Mouse (Mus musculus) limb, embryonic 10.5 days (tissue): ENCODE results near the gene Calr. TPM values are rescaled to one million over a fixed set of nuclear protein-coding genes. Genes with fewer than 3 reads are reported as not detected.

Experiments used
- DNase-seq: peaks from one replicate; pipeline ENCODE4 v3.0.0-alpha.2; 2017; ENCODE audit warnings: low spot score
- H3K27ac ChIP-seq: fragments of 300-500 bp; sonication (generic); 2 replicates; pipeline ENCODE4 v1.5.1; 2016; ENCODE audit warnings: mild to moderate bottlenecking
- H3K27me3 ChIP-seq: fragments of 300-500 bp; sonication (generic); 2 replicates; pipeline ENCODE4 v1.6.1; 2016; ENCODE audit warnings: low read depth, mild to moderate bottlenecking; ENCODE audit not compliant: poor library complexity, severe bottlenecking
- H3K36me3 ChIP-seq: fragments of 300-500 bp; sonication (generic); 2 replicates; pipeline ENCODE4 v1.6.1; 2016; ENCODE audit warnings: mild to moderate bottlenecking, moderate library complexity
- H3K4me1 ChIP-seq: fragments of 300-500 bp; sonication (generic); 2 replicates; pipeline ENCODE4 v1.6.1; 2016
- H3K4me3 ChIP-seq: fragments of 300-500 bp; sonication (generic); 2 replicates; pipeline ENCODE4 v1.5.1; 2016; ENCODE audit warnings: mild to moderate bottlenecking, moderate library complexity
- H3K9me3 ChIP-seq: fragments of 300-500 bp; sonication (generic); replicated peaks from 2 replicates; pipeline ENCODE4 v1.6.1; 2016; ENCODE audit warnings: mild to moderate bottlenecking
- WGBS: fragments of 180-500 bp; shearing (Covaris S2); methylation state at CpG from one replicate; pipeline ENCODE4 v1.1.7; 2016; 5-methylcytosine and 5-hydroxymethylcytosine counted together
- polyA plus RNA-seq: library from polyadenylated mRNA; unstranded; fragments of >200 nt; fragmentation: Nextera tagmentation; extraction: Ambion mirVana; gene quantifications from 2 replicates; pipeline ENCODE4 v1.2.1, GENCODE M21; 2016

The Calr gene
- 820 and 843 TPM in 2 replicates for polyA plus RNA-seq

DNA sequence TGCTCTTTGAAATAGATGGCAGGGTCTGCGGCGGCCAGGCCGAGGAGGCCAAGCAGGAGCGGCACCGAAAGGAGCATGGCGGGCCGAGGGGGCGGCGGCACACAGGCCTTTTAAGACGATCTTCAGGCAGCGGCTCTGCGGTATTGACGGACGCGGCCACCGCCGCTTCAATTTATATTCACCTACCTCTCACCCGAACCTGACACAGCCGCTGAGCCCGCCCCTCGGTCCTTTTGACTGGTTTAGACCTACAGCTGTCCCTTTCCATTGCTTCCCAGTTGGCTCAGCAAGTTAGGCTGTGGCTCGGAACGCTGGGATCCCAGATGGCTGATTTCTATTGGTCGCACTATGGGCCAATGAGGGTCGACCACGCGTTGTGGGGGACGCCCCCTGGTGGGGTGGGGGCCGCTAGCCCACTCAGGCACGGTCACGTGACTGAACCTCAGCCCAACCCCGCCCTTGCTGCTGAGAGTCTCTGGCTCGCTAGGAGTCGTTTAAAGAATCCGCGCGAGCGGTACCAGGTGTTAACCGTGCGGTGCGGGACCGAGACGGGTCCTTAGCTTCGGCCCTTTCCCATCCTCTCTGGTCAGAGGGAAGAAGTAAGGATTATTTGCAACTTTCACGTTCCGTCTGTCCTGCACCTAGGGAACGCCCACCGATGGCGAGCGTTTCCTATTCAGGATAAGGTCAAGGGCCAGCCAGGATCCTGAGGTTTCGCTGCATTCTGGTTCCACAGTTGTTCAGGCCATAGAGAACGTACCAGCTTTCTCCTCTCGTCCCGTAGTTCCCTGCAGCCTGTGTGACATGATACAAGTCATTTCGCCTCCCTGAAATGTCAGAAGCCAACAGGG lies at the start of gene Calr:
Calr (minus strand) TSS at position 213 of the 851 bp plus-strand sequence.
- DNase-seq, result peak; percentile 99
- Histone ChIP-seq H3K4me1 (peaks cover 39% of the 10 kb centered on the region), H3K9me3 (no peaks in the 10 kb centered on the region), H3K27ac (peak within 1 kb of the TSS; percentile 94), H3K36me3 (peaks cover 42% of the 10 kb centered on the region), H3K4me3 (peak within 1 kb of the TSS; percentile 95), H3K27me3 (no peaks in the 10 kb centered on the region)
- under 1% methylated on average over 55 of the region's 55 CpGs for WGBS

DNA sequence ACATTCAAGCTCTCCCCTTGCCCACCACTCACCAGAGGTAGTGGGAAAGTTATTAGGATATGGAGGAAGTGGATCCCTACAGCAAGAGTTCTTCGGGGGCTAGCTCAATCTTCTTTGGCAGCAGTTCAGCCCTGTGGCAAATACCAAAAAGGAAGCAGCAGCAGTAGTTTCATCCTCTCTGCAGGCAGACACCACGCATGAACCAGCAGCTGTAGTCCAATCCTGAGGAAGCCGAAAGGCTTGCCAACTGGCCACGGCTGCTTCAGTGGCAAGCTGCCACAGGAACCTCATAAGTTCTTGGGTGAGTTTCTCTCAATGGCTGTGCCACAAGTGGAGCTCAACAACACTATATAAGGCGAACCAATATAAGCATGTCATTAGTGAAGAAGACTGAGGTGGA lies 49.2 kb upstream of the Calr start:
- Histone ChIP-seq H3K4me1 (peaks cover 21% of the 10 kb centered on the region), H3K27me3 (peaks cover 11% of the 10 kb centered on the region), H3K36me3 (peaks cover 12% of the 10 kb centered on the region), H3K27ac (no peak overlapping the region), H3K4me3 (no peak overlapping the region), H3K9me3 (no peaks in the 10 kb centered on the region)
- 83% methylated on average over 5 of the region's 5 CpGs for WGBS
- no peak for DNase-seq

DNA sequence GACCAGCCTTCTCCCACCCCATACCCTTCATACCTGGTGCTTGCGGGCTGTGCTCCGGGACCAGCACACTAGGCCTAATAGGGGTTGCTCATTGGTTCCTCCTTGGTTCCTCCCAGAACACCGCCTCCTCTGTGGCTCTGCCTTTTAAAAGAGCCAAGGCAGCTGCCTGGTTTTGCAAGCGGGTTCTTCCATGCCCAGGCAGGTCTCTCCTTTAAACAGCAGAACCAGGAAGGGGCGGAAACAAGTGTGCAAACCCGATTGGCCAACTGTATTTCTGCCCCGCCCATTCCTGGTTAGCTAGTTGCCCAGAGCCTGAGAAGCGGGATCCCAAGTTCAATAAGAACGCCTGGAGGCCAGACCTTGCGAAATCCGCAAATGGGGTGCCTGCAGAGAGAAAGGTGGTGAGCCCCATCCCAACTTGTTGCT lies 47.0 kb upstream of the Calr start, which contains the start of gene Gcdh:
Gcdh (minus strand) TSS at position 213 of the 426 bp plus-strand sequence.
- peaks cover 21% of the 10 kb centered on the region for H3K4me1 ChIP-seq
- under 1% methylated on average over 11 of the region's 11 CpGs for WGBS
- H3K27ac ChIP-seq, result peak within 1 kb of the TSS; percentile 81
- no peaks in the 10 kb centered on the region for H3K9me3 ChIP-seq
- peak; percentile 86 for DNase-seq
- H3K4me3 ChIP-seq, result peak within 1 kb of the TSS; percentile 83
- no peaks in the 10 kb centered on the region for H3K27me3 ChIP-seq
- H3K36me3 ChIP-seq, result peaks cover 31% of the 10 kb centered on the region

DNA sequence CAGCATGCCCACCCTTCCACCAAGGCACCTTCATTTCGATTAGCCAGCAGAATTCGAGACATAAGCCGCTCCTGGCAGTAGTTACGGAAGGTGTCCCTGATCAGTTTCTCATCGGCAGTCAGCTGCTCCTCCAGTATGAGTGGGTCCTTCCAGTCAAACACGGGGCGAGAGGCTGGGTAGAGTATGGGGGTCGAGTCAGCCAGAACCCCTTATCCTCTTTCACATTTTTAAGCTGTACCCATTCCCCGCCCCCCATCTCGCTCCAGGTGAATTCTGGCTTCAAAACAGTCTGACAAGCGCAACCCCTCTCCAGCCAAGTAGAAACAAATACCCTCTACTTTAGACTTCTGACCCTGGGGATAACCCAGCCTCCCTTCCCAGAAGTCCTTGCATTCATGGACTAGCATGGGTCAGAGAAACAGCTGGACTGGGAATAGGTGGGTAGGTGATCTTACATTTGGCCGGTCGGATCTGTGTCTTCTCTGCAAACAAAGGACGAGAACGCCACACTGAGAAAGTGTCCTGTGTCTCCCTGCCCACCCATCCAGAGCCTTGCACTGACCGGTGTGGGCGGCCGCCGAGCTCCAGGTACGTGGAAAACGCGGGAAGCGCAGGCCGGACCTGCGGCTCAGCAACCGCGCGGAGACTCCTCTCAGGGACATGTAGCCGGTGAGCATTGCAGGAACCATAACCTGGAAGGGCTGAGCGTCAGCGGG lies 46.4 kb upstream of the Calr start:
- Histone ChIP-seq H3K27ac (peak overlapping the region; percentile 81), H3K27me3 (no peaks in the 10 kb centered on the region), H3K9me3 (no peaks in the 10 kb centered on the region), H3K36me3 (peaks cover 37% of the 10 kb centered on the region), H3K4me3 (peak overlapping the region; percentile 83), H3K4me1 (peaks cover 21% of the 10 kb centered on the region)
- DNase-seq, result no peak
- 13% methylated on average over 31 of the region's 31 CpGs for WGBS

DNA sequence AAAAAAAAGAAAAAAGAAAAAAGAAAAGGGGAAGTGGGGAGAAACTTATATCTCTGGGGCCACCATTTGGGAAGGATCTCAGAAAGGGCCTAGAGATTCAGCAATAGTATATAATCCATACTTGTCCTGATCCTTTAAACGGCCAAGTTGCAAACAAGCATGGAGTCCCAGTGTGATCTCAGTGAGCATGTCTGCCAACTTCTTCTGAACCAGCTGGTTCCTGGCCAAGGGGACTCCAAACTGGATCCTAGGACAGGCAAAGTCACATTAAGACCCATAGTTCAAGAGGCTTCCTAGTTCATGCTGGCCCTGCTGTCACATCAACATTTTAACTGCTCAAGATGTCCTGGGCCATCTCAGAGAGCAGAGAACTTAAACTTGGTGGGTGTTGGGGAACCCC lies 42.4 kb upstream of the Calr start:
- H3K27ac ChIP-seq, result no peak overlapping the region

DNA sequence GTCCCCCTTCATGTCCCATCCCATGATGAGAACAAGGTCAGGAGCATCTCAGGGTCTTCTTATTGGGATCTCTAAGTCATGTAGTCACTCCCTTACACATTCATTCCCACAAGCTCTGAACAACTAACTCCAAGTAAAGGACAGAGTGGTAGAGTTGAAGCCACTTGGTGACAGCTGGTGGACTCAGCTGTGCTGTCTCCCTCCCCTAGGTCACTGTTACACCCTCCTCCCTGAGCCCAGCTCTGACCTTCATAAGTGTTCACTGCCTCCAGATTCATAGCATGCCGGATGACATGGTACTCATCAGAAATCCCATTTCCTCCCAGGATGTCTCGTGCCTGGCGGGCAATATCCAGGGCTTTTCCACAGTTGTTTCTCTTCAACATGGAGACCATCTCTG lies 41.5 kb upstream of the Calr start:
- 96% methylated on average over 3 of the region's 3 CpGs for WGBS
- Histone ChIP-seq H3K9me3 (no peaks in the 10 kb centered on the region), H3K27ac (no peak overlapping the region), H3K27me3 (no peaks in the 10 kb centered on the region), H3K4me1 (peaks cover 10% of the 10 kb centered on the region), H3K36me3 (peaks cover 79% of the 10 kb centered on the region), H3K4me3 (no peak overlapping the region)
- DNase-seq, result no peak

More for the DNA sequence above, 42.4 kb upstream of the Calr start:
- no peaks in the 10 kb centered on the region for H3K27me3 ChIP-seq
- peaks cover 15% of the 10 kb centered on the region for H3K4me1 ChIP-seq
- H3K36me3 ChIP-seq, result peaks cover 73% of the 10 kb centered on the region
- no peak overlapping the region for H3K4me3 ChIP-seq
- WGBS, result 92% methylated on average over 1 of the region's 1 CpGs
- H3K9me3 ChIP-seq, result no peaks in the 10 kb centered on the region
- DNase-seq, result no peak

DNA sequence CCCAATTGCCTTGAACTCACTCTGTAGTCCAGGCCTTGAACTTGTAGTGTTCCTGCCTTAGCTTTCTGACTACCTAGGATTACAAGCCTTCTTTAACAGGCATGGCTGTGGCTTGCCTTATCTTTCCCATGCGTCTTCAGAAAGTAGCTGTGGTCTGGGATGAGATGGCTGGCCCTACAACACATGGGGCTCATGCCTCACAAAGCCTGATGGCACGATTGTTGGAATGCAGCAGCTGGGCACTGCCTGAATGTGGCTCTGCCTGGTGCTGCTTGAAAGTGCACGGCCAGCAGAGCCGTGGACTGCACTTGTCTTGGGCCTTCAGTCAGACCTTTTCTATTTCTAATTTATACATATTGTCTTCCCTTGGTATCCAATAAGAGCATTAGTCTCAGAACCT lies 38.0 kb upstream of the Calr start:
- Histone ChIP-seq H3K4me1 (no peaks in the 10 kb centered on the region), H3K27ac (no peak overlapping the region), H3K36me3 (peaks cover 59% of the 10 kb centered on the region), H3K9me3 (no peaks in the 10 kb centered on the region), H3K4me3 (no peak overlapping the region), H3K27me3 (no peaks in the 10 kb centered on the region)
- WGBS, result 88% methylated on average over 4 of the region's 4 CpGs
- no peak for DNase-seq

DNA sequence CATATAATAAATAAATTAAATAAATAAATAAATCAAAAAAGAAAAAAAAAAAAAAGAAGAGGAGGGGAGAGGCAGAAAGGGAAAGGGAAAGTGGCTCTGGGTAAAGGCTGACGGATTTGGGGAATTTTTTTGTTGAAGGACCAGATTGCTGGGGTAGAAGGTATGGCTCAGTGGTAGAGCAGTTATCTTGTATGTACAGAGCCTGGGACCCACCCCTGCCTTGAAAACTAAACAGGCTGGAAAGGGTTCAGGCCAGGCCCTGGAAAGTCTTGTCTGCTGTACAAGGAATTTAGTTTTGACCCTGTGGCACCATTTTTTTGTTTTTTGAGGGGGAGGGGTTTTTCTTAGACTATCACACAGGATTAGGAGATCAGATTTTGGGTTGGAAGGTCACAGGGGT lies 32.2 kb upstream of the Calr start:
- Histone ChIP-seq H3K9me3 (no peaks in the 10 kb centered on the region), H3K27ac (no peak overlapping the region), H3K27me3 (no peaks in the 10 kb centered on the region), H3K4me1 (no peaks in the 10 kb centered on the region), H3K36me3 (peaks cover 7% of the 10 kb centered on the region), H3K4me3 (no peak overlapping the region)
- no peak for DNase-seq
- WGBS, result 92% methylated on average over 1 of the region's 1 CpGs

DNA sequence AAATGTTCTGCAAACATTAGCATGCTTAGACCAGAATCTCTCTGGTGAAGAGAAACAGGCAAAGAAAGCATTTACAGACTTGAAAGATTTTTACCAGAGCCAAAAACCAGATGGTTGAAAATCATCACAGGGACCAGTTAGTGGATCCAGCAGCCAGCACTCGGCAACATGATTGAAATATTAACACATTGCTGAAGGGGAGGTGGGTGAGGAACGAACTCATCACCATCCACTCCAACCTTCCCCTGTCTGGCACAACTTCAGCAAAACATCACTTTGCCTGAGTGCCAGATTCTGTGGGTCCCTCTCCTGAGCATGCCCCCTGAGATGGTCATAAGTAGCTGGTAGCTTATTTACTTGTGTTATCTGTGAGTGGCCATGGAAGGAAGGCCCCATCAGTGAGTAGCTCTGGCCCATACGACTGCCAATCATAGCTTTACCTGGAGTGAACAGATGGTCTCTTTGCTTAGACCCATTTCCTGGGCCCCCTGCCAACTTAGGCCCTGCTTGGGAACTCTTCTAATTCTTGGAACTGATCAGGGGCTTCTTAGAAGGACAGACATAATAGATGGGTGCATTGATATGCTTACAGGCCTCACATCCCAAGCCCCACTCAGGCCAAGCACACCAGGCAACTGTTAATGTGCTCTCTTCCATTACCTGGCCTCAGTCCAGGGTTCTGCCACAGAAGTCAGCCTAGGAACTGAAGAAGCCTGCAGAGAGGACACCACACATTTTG lies 30.7 kb upstream of the Calr start:
- Histone ChIP-seq H3K36me3 (no peaks in the 10 kb centered on the region; the same call in 1 of the 2 replicates), H3K4me1 (peaks cover 6% of the 10 kb centered on the region), H3K27ac (no peak overlapping the region), H3K4me3 (no peak overlapping the region), H3K9me3 (no peaks in the 10 kb centered on the region), H3K27me3 (peaks cover 7% of the 10 kb centered on the region)
- WGBS, result 86% methylated on average over 3 of the region's 3 CpGs
- DNase-seq, result no peak

DNA sequence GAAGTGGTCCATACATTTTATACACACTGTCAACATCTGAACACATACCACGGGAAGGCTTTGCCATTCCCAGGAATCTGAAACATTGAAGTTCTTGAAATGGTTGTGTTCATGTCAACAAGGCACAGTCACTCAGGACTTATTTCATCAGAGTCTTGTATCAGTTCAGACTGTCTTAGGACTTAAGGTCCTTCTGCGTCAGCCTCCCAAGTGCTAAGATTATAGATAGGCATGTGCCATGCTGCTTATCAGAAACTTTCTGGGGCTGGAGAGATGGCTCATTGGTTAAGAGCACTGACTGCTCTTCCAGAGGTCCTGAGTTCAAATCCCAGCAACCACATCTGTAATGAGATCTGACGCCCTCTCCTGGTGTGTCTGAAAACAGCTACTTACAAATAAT lies 27.6 kb upstream of the Calr start:
- 92% methylated on average over 3 of the region's 3 CpGs for WGBS
- no peak overlapping the region for H3K4me3 ChIP-seq
- peaks cover 12% of the 10 kb centered on the region for H3K27me3 ChIP-seq
- H3K9me3 ChIP-seq, result no peaks in the 10 kb centered on the region
- no peak for DNase-seq
- peaks cover 16% of the 10 kb centered on the region for H3K4me1 ChIP-seq
- H3K27ac ChIP-seq, result no peak overlapping the region
- peaks cover 6% of the 10 kb centered on the region for H3K36me3 ChIP-seq

DNA sequence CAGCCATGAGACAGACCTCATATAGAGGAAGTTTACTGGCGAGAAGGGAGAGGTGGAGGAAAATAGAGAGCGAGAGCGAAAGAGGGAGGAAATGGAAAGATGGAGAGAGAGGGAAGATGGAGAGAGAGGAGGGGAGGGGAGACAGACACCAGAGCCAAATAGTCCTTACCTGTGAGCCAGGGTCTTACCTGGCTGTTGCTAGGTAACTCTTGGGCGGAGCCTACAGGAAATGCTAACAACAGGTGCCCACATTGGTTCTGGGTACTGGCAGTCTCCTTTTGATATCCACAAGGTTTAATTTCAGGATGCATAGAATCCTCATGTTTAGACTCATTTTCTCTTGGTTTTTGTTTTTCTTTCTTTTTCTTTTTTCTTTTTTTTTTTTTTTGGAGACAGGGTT lies 26.3 kb upstream of the Calr start:
- Histone ChIP-seq H3K9me3 (no peaks in the 10 kb centered on the region), H3K36me3 (peaks cover 19% of the 10 kb centered on the region), H3K27ac (no peak overlapping the region), H3K27me3 (peaks cover 12% of the 10 kb centered on the region), H3K4me1 (peaks cover 16% of the 10 kb centered on the region), H3K4me3 (peak overlapping the region; percentile 59)
- 53% methylated on average over 4 of the region's 4 CpGs for whole genome bisulfite sequencing
- no peak for DNase-seq

DNA sequence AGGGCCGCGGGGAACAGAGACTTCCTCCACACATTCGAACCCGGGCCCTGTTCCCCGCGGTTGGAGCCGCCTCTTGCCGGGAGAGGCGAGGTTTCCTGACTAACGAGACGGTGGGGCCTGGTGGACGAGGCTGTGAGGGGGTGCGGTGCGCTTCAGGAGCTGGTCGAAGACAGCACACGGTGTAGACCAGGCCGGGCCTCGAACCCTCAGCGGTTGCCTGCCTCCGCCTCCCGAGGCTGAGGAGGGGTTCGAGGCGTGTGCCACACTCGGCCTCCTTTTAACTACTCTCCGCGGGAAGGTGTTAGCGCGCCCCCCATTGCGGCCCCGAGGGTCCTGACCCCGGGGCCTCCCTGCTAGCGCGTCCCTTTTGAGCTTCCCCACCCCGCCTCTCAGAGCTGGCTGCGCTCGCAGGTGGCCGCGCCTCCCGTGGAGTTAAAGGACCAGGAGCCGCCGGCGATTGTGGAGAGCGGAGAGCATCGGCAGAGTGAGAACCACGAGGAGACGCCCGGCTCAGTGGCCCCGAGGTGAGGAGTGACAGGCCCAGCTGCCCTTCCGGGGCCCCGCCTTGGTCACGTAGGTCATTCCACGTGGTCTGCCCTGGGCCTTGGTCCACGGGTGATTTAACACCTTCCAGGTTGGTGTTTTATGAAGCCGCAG lies 25.7 kb upstream of the Calr start:
- 2% methylated on average over 54 of the region's 54 CpGs for WGBS
- H3K27ac ChIP-seq, result peak overlapping the region; percentile 84
- H3K4me1 ChIP-seq, result peaks cover 16% of the 10 kb centered on the region
- no peaks in the 10 kb centered on the region for H3K9me3 ChIP-seq
- H3K27me3 ChIP-seq, result peaks cover 12% of the 10 kb centered on the region
- peaks cover 25% of the 10 kb centered on the region for H3K36me3 ChIP-seq
- DNase-seq, result peak; percentile 67
- H3K4me3 ChIP-seq, result peak overlapping the region; percentile 59
